Mouse (Mus musculus): ENCODE measurements around the gene Psmd11. TPM values are rescaled to one million over a fixed set of nuclear protein-coding genes. Genes with fewer than 3 reads are reported as not detected.
"Not testable (repeated sequence)": the region's sequence is repeated elsewhere in the genome, so short reads cannot be mapped to it uniquely, and the experiment has no call there.

Psmd11 gene
- total RNA-seq, 2 experiments from 2014 or later = 114 to 128 TPM

DNA sequence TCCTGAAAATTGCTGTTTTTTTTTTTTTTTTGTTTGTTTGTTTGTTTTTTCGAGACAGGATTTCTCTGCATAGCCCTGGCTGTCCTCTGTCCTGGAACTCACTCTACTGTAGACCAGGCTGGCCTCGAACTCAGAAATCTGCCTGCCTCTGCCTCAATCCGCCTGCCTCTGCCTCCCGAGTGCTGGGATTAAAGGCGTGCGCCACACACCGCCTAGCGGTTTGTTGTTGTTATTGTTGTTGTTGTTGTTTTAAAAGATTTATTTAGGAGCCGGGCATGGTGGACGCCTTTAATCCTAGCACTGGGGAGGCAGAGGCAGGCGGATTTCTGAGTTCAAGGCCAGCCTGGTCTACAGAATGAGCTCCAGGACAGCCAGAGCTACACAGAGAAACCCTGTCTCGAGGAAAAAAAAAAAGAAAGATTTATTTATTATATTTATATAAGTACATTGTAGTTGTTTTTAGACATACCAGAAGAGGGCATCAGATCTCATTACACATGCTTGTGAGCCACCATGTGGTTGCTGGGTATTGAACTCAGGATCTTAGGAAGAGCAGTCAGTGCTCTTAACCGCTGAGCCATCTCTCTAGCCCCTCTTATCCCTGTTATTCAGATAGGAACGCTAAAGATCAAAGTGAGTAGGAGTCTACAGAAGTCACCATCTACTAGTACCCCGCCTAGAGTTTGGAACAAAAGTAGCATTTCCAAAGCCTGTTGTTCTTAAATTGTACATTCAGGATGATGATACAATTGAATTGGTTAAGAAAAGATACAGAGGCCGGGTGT lies 2.2 kb upstream of the Psmd11 start:
- intact Hi-C loops (cut with DNase I) = not testable (repeated sequence)

DNA sequence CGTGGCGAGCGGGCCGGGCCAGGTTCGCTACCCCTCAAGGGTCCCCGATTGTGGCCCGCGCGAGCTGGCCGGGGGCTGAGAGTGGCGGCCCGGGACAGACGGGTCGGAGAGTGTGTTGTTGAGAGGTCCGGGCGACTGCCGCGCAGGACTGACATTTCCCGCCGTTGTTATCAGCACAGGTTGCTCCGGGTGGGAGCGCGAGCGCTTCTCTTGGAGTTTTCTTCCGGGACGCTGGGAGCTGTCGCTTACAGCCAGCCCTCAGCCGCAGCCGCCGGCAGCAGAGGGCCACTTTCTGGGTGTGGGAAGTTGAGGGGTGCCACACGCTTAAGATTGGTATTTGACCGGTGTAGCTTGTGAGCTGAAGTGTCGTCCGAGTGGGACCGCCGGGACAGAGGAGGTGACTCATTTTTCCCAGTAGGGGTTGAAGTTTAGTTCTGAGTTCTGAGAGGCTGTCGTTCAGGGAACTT lies 627 bp downstream of the Psmd11 start:
- peak in 1 of 2 experiments; percentile 43 for DNase-seq
- intact Hi-C loops (cut with DNase I) = no loop called here

More for the DNA sequence above, 2.2 kb upstream of the Psmd11 start:
- not testable (repeated sequence) for DNase-seq

- intact Hi-C loops (cut with DNase I) = no loop called here
- DNase-seq = no peak
Measured at GRCm38 (mm10) chr11:80429500-80430166, 1.2 kb downstream of the Psmd11 start.

DNA sequence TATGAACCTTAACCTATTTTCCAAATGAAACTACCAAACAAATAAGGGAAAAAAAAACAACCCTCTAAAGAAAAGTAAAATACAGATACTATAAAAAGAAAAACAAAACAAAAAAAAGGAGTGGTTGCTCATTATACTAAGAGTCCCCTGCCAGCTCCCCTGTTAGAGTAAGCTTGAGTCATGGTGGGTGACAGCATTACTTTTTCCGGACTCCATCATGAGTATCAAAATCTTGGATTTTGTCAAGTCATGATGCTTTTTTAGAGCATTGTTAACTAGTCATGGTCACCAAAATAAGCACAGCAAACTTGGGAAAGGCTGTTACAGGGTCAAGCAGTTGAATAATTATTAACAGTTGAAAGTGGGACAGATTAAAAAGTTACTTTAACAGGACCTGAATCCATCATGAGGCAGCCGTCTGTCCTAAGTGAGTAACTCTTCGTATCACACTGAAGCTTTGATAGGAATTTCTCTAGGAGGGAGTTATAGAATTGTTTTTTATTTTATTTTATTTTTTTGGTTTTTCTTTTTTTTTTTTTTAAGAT lies 2.0 kb downstream of the Psmd11 start:
- DNase-seq = no peak
- intact Hi-C loops (cut with DNase I) = no loop called here

DNA sequence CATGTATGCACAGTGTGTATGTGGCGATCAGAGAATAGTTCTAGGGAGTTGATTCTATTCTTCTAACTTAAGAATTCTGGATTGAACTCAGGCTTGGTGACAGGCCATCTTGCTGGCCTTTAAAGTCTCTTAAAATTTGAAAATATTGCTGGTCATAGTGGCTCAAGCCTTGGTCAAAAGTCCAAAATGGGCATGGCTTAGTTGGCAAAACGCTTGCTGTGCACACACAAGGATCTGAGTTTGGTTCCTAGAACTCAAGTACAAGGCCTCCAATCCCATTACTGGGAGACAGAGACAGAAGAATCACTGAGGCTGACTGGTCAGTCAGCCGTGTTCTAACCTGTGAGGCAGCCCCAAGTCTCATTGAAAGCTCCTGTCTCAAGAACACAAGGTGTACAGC lies 18.5 kb downstream of the Psmd11 start:
- intact Hi-C loops (cut with DNase I) = no loop called here
- DNase-seq = no peak

DNA sequence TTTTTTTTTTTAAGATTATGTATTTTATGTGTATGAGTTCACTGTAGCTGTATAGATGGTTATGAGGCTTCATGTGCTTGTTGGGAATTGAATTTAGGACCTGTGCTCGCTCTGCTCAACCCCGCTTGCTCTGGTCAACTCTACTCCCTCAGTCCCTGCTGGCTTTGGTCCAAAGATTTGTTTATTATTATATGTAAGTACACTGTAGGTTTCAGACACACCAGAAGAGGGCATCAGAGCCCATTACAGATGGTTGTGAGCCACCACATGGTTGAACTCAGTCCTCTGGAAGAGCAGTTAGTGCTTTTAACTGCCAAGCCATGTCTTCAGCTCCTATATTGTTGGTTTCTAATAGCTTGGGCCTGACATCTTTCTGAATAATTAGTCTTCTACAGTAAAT lies 21.4 kb downstream of the Psmd11 start:
- intact Hi-C loops (cut with DNase I) = no loop called here

GRCm38 (mm10) chr11:80452242-80452641 lies 23.8 kb downstream of the Psmd11 start:
- DNase-seq = no peak
- intact Hi-C loops (cut with DNase I) = no loop called here

More for the DNA sequence above, 21.4 kb downstream of the Psmd11 start:
- no peak for DNase-seq

GRCm38 (mm10) chr11:80453198-80453597 lies 24.8 kb downstream of the Psmd11 start:
- intact Hi-C loops (cut with DNase I) = no loop called here
- DNase-seq = no peak

- intact Hi-C loops (cut with DNase I); DNase-seq: not testable (repeated sequence)
Measured at GRCm38 (mm10) chr11:80463605-80464130, 35.3 kb downstream of the Psmd11 start.

GRCm38 (mm10) chr11:80471836-80472605 lies 43.6 kb downstream of the Psmd11 start:
- no peak for DNase-seq
- intact Hi-C loops (cut with DNase I) = no loop called here

DNA sequence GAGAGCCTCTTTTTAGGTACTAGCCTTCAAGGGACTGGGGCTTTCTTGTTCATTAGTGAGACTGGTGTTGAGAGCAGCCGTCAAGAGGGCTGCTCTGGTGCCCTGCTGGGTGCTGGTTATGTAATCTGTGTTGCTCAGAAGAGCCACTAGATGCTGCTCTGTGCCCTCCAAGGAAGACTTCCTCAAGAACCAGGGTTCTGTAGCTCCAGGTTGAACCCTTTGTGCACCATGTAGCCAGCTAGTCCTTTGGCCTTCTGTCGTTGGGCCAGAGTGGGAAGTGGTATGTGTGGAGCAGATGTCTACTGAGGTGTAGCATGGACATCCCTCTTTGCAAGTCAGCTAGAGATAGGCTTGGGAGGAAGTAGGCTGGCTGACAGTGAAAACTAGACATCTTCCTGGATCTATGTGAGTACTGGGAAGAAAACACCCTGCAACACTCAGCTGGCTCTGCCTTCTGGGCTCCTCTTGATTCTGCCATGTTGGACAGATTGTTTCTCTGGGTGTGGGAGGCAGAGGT lies 45.8 kb downstream of the Psmd11 start:
- intact Hi-C loops (cut with DNase I) = no loop called here

DNA sequence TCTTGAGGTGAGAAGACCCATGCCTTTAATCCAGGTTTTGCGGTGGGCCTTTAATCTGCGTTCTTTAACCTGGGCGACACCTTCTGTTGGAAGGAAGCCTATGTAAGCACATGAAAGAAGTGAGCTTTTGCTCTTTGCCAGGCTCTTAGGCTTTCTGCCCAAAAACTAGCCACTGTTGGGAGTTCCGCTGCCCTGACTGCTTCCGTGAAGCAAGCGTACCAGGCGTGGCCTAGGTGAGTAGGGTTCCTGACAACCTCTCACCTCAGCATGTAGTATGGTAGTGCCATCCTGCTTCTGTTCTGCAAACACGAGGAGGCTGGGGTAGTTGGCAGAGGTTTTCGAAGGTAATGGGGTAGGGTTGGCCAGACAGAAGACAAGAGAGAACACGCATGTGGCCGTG lies 46.4 kb downstream of the Psmd11 start:
- intact Hi-C loops (cut with DNase I) = loop anchor here (5.0 kb wide), 2 partner anchors 127 to 197 kb away; no protein-coding TSS in a partner anchor
- DNase-seq = no peak

More for the DNA sequence above, 45.8 kb downstream of the Psmd11 start:
- no peak for DNase-seq

DNA sequence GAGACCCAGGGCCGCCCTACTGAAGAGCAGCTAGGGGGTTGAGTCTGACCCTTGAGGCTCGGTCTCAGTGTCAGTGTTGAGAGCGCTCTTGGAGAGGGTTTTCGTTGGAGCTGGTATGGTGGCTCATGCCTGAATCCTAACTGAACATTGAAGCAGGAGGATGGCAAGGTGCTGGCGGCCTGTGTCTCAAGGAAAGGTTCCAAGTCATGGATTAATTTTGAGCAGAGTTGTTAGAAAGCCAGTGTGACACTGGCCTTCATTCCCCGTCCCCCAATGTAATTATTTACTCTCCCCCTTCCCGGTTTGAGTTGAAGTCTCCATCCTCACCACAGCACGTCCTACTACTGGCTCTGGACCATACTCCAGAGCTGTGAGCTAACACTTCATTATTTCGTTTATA lies 47.1 kb downstream of the Psmd11 start:
- DNase-seq = no peak
- intact Hi-C loops (cut with DNase I) = loop anchor here (5.0 kb wide), 2 partner anchors 127 to 197 kb away; no protein-coding TSS in a partner anchor

GRCm38 (mm10) chr11:80476222-80477189 lies 48.1 kb downstream of the Psmd11 start, which contains the start of gene Cdk5r1:
Gene Cdk5r1, plus strand, starts transcription at chr11:80477023.
- DNase-seq = peak; percentile 81 to 90
- intact Hi-C loops (cut with DNase I) = loop anchor here (2.0 to 5.0 kb wide), 3 partner anchors 46 to 196 kb away; no protein-coding TSS in a partner anchor

GRCm38 (mm10) chr11:80477341-80478199 lies 49.2 kb downstream of the Psmd11 start:
- intact Hi-C loops (cut with DNase I) = loop anchor here (2.0 to 5.0 kb wide), 3 partner anchors 45 to 195 kb away; no protein-coding TSS in a partner anchor
- no peak for DNase-seq

- DNase-seq = no peak
- intact Hi-C loops (cut with DNase I) = loop anchor here (5.0 kb wide), 2 partner anchors 123 to 193 kb away; no protein-coding TSS in a partner anchor
Measured at GRCm38 (mm10) chr11:80478694-80479412, 50.4 kb downstream of the Psmd11 start.

DNA sequence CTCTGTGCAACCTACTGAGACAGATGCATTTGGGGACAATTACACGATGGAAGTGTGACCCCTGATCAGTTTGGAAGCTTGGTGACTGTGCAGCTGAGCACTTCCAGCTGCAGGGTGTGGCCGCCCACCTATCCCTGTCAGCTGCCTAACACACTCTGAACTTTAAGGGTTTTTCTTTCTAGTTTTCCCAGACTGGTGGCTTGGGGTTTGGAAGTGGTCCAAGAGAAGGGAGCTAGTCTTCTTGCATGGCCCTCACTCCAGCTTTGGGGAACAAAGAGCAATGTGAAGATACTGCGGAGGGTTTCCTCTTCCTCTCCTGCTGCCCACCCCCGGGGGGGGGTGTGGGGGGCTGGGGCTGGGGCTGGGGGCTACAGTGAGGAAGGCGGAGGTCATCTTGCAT lies 51.0 kb downstream of the Psmd11 start:
- no peak for DNase-seq
- intact Hi-C loops (cut with DNase I) = loop anchor here (5.0 kb wide), 2 partner anchors 123 to 193 kb away; no protein-coding TSS in a partner anchor

Data from heart, postnatal 36 days (tissue).